Mouse (Mus musculus) liver, embryonic 14.5 days (tissue): ENCODE results near the gene Jade2. TPM values are rescaled to one million over a fixed set of nuclear protein-coding genes. Genes with fewer than 3 reads are reported as not detected.
A peak's percentile ranks its signal among the peaks of the same experiment; 100 is the strongest.

ENCODE experiments used
- ATAC-seq: fragments of 200-750 bp; cut with Nextera tagmentation; 2 replicates; pipeline ENCODE4 v1.8.0; 2017; ENCODE audit warnings: moderate number of reproducible peaks, mild to moderate bottlenecking, moderate library complexity; ENCODE audit not compliant: insufficient read depth
- DNase-seq, 3 experiments: peaks; one replicate each; pipeline ENCODE4 v3.0.0-alpha.2; 2012 to 2013; ENCODE audit warnings: low read depth in 3 of 3, low spot score in 3 of 3
- H3K27ac ChIP-seq: fragments of 300-500 bp; sonication (generic); 2 replicates; pipeline ENCODE4 v1.5.1; 2014; ENCODE audit warnings: moderate library complexity, mild to moderate bottlenecking, control low read depth, inconsistent platforms
- H3K27me3 ChIP-seq: fragments of 300-500 bp; sonication (generic); 2 replicates; pipeline ENCODE4 v1.6.1; 2014; ENCODE audit warnings: mild to moderate bottlenecking, low read length, moderate library complexity; ENCODE audit not compliant: control insufficient read depth, insufficient read depth
- H3K36me3 ChIP-seq: fragments of 300-500 bp; sonication (generic); replicated peaks from 2 replicates; pipeline ENCODE4 v1.6.1; 2014; ENCODE audit warnings: low read depth; ENCODE audit not compliant: control insufficient read depth, insufficient read depth
- H3K4me1 ChIP-seq, 2 experiments: fragments of 200-500 bp in 1 of 2; fragments of 300-500 bp in 1 of 2; sonication (generic) in 1 of 2; replicated peaks; 2 replicates each; pipeline ENCODE4 v1.6.1; 2012 to 2014; ENCODE audit warnings: antibody characterized with exemption in 1 of 2, inconsistent platforms in 1 of 2, low read length in 1 of 2; ENCODE audit not compliant: control insufficient read depth in 2 of 2, insufficient read depth in 2 of 2
- H3K4me2 ChIP-seq: fragments of 300-500 bp; sonication (generic); 2 replicates; pipeline ENCODE4 v1.6.1; 2014; ENCODE audit warnings: low read depth, mild to moderate bottlenecking, control low read depth, moderate library complexity
- H3K4me3 ChIP-seq, 2 experiments: fragments of 200-500 bp in 1 of 2; fragments of 300-500 bp in 1 of 2; sonication (generic) in 1 of 2; 2 replicates each; pipeline ENCODE4 v1.5.1; 2012 to 2014; ENCODE audit warnings: low read depth in 2 of 2, low read length in 2 of 2, mild to moderate bottlenecking in 2 of 2, control low read depth in 1 of 2, inconsistent platforms in 1 of 2, moderate library complexity in 1 of 2; ENCODE audit not compliant: insufficient read depth in 1 of 2
- H3K9ac ChIP-seq: fragments of 300-500 bp; sonication (generic); replicated peaks from 2 replicates; pipeline ENCODE4 v1.6.1; 2014; ENCODE audit warnings: mild to moderate bottlenecking, control low read depth, moderate library complexity
- H3K9me3 ChIP-seq: fragments of 300-500 bp; sonication (generic); 2 replicates; pipeline ENCODE4 v1.6.1; 2016; ENCODE audit warnings: low read length, mixed read lengths; ENCODE audit not compliant: control insufficient read depth
- CTCF ChIP-seq: IDR thresholded peaks from 2 replicates; pipeline ENCODE4 v1.5.1; 2016; ENCODE audit warnings: antibody characterized with exemption, low read depth, control low read depth
- EP300 ChIP-seq: IDR thresholded peaks from 2 replicates; pipeline ENCODE4 v1.6.1; 2016; ENCODE audit warnings: antibody characterized with exemption, low read depth
- WGBS: fragments of 180-500 bp; shearing (Covaris S2); extraction: QIAGEN DNeasy Blood & Tissue Kit; methylation state at CpG from one replicate; pipeline ENCODE4 v1.1.7; 2014; ENCODE audit not compliant: insufficient replicate concordance; 5-methylcytosine and 5-hydroxymethylcytosine counted together
- polyA plus RNA-seq, 2 experiments: library from polyadenylated mRNA; depleted of rRNA in 1 of 2; stranded (reverse) in 1 of 2; unstranded in 1 of 2; fragments of >200 nt; fragmentation: Nextera tagmentation in 1 of 2; extraction: Ambion mirVana in 1 of 2; gene quantifications; 2 replicates each; pipeline versions ENCODE4 v1.2.1 to v1.2.3; 2012 to 2014

Gene Jade2
- polyA plus RNA-seq, 2 experiments: 0.46 to 0.77 TPM

DNA sequence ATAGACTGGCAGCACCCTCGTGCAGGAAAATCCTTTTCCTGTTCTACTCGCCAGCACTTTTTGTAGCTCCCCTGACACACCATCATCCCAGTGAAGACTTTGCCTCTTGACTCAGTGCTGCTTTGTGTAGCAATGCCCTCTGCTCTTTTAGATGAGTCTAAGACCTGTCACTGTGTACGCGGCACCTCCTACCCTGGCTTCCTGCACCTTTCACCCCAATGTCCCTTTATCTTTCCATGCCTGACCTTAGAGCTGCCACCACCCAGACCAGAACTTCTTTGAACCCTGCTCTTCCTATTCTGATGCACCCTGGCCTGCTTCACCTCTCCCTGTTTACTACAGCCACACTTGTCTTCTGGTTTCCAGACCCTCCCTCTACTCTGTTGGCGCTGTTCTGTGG, 89.2 kb downstream of the Jade2 start:
- Histone ChIP-seq H3K9me3 (no peaks in the 10 kb centered on the region), H3K9ac (no peak overlapping the region), H3K36me3 (no peaks in the 10 kb centered on the region), H3K27me3 (no peaks in the 10 kb centered on the region), H3K4me2 (no peak overlapping the region), H3K4me1 (peaks cover 7 to 14% of the 10 kb centered on the region in 2 experiments), H3K27ac (peak overlapping the region; percentile 42; the same call in 1 of the 2 replicates), H3K4me3 (no peak overlapping the region)
- DNase-seq (no peak), ATAC-seq (peak; percentile 62; the same call in 1 of the 2 replicates)
- WGBS: 55% methylated on average over 5 of the region's 5 CpGs
- no peak for TF ChIP-seq CTCF
- TF ChIP-seq EP300: no peak

DNA sequence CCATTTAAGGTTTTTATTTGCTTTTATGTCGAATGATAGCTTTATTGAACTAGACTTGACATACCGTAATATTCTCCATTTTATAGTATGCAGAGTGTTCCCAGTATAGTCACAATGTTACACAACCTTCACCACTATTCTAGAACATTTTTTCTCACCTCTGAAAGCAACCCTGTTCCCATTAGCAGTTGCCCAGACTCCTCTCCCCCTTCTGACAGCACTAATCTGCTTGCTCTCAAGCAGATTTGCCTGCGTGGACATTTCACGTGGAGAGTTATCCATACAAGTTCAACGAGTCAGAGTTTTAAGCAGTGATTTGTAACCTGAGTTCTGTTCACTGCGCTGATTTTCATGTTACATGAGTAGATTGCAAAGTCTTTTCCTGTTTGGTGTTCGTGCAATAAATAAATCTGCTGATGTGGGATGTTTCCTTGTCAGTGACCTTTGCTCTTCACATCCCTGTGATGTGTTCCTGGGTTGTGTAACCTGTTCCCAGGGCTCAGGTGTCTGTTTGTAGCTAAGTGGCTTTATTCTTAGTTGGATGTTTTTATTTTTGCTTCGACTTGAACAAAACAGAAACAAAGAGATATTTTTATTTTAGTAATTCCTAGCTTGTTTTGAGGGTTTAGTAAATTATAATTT, 89.8 kb downstream of the Jade2 start:
- peak in 1 of 3 experiments; percentile 25 for DNase-seq
- Histone ChIP-seq H3K4me2 (peak overlapping the region; percentile 17; the same call in 1 of the 2 replicates), H3K9me3 (no peaks in the 10 kb centered on the region), H3K4me1 (peaks cover 7 to 18% of the 10 kb centered on the region in 2 experiments), H3K4me3 (no peak overlapping the region), H3K27me3 (no peaks in the 10 kb centered on the region), H3K36me3 (no peaks in the 10 kb centered on the region), H3K27ac (no peak overlapping the region), H3K9ac (no peak overlapping the region)
- 62% methylated on average over 8 of the region's 8 CpGs for WGBS
- no peak for ATAC-seq
- no peak for TF ChIP-seq CTCF
- TF ChIP-seq EP300: no peak

DNA sequence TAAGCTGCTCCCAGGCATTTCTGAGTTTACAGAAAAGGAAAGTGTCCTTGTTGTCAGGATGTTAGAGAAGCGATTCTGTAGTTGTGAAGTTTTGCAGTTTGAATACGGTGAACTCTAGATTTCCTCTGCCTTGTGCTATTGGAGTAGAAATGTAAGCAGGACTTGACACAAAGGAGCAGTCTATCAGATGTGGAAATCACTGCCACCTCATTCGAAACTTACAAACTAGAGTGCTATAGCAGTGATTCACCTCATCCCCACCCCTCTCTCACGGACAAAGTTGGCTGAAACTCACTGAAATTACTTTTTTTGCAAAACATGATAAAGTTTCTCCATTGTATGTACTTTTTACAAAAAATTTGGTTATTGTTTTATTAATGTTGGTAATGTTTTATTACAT, 92.6 kb downstream of the Jade2 start:
- Histone ChIP-seq H3K27ac (no peak overlapping the region), H3K4me1 (peaks cover 7 to 18% of the 10 kb centered on the region in 2 experiments), H3K4me3 (peak overlapping the region in 1 of 2 experiments; percentile 94; a peak in 2 of 4 replicates), H3K4me2 (peak overlapping the region; percentile 74), H3K9ac (no peak overlapping the region; the same call in 1 of the 2 replicates), H3K36me3 (no peaks in the 10 kb centered on the region), H3K9me3 (no peaks in the 10 kb centered on the region), H3K27me3 (no peaks in the 10 kb centered on the region)
- DNase-seq (no peak), ATAC-seq (no peak)
- 68% methylated on average over 4 of the region's 4 CpGs for WGBS
- no peak for TF ChIP-seq EP300
- no peak for TF ChIP-seq CTCF

DNA sequence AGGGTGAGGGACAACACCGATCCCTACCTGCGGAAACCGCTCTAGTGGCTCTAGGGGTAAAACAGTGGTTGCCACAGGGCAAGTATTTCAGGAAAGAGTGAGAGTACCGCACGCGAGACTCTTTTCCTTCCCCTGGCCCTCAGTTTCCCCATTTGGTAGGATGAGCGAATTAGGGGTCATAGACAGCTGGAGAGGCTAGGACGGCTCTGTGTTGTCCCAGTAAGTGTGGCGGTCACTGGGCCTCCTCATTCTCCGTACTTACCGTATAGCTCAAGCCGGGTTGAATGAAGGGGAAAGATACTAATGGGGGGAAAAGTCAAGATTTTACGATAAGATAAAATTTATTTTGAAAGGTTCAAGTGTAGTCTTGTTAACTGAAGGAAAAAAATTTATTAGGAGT, 93.5 kb downstream of the Jade2 start:
- H3K9ac ChIP-seq: peak overlapping the region; percentile 95
- TF ChIP-seq EP300: no peak
- TF ChIP-seq CTCF: no peak
- H3K36me3 ChIP-seq: no peaks in the 10 kb centered on the region
- H3K9me3 ChIP-seq: no peaks in the 10 kb centered on the region
- H3K27ac ChIP-seq: no peak overlapping the region; the same call in 1 of the 2 replicates
- peak; percentile 23; the same call in 1 of the 2 replicates for ATAC-seq
- peak overlapping the region; percentile 74 for H3K4me2 ChIP-seq
- DNase-seq: no peak
- H3K4me3 ChIP-seq: peak overlapping the region; percentile 80 to 94
- H3K27me3 ChIP-seq: no peaks in the 10 kb centered on the region
- peaks cover 7 to 18% of the 10 kb centered on the region in 2 experiments for H3K4me1 ChIP-seq
- WGBS: 4% methylated on average over 13 of the region's 13 CpGs

Other genes with a start within 250 kb of the Jade2 start
- 64.1 and 78.3 TPM in 2 replicates for gene Nhp2, start 237.9 kb downstream of the Jade2 start, polyA plus RNA-seq (2012; rRNA removed)
- 136 and 144 TPM in 2 replicates for gene Nhp2, start 237.9 kb downstream of the Jade2 start, polyA plus RNA-seq (2014; fragmentation: Nextera tagmentation; extraction: Ambion mirVana)
- gene Rmnd5b, start 221.8 kb downstream of the Jade2 start, polyA plus RNA-seq (2012; rRNA removed): 15.2 and 15.6 TPM in 2 replicates
- 19.0 and 20.5 TPM in 2 replicates for gene Rmnd5b, start 221.8 kb downstream of the Jade2 start, polyA plus RNA-seq (2014; fragmentation: Nextera tagmentation; extraction: Ambion mirVana)
- gene N4bp3, start 206.8 kb downstream of the Jade2 start, polyA plus RNA-seq (2012; rRNA removed): 1.2 TPM in 2 replicates
- 1.7 and 1.8 TPM in 2 replicates for gene N4bp3, start 206.8 kb downstream of the Jade2 start, polyA plus RNA-seq (2014; fragmentation: Nextera tagmentation; extraction: Ambion mirVana)
- gene D930048N14Rik, start 206.7 kb downstream of the Jade2 start, polyA plus RNA-seq (2012; rRNA removed): 1.0 TPM in 2 replicates
- 0.28 TPM in 2 replicates for gene D930048N14Rik, start 206.7 kb downstream of the Jade2 start, polyA plus RNA-seq (2014; fragmentation: Nextera tagmentation; extraction: Ambion mirVana)
- 10.9 and 15.6 TPM in 2 replicates for gene 0610009B22Rik, start 168.8 kb downstream of the Jade2 start, polyA plus RNA-seq (2012; rRNA removed)
- gene 0610009B22Rik, start 168.8 kb downstream of the Jade2 start, polyA plus RNA-seq (2014; fragmentation: Nextera tagmentation; extraction: Ambion mirVana): 36.5 and 41.6 TPM in 2 replicates
- 3.7 TPM in 2 replicates for gene Sec24a, start 94.0 kb downstream of the Jade2 start, polyA plus RNA-seq (2012; rRNA removed)
- gene Sec24a, start 94.0 kb downstream of the Jade2 start, polyA plus RNA-seq (2014; fragmentation: Nextera tagmentation; extraction: Ambion mirVana): 6.2 and 6.6 TPM in 2 replicates
- 26.3 and 35.2 TPM in 2 replicates for gene Sar1b, start 94.0 kb downstream of the Jade2 start, polyA plus RNA-seq (2012; rRNA removed)
- 80.4 and 80.7 TPM in 2 replicates for gene Sar1b, start 94.0 kb downstream of the Jade2 start, polyA plus RNA-seq (2014; fragmentation: Nextera tagmentation; extraction: Ambion mirVana)
- 19.0 and 20.4 TPM in 2 replicates for gene Cdkn2aipnl, start 110.0 kb upstream of the Jade2 start, polyA plus RNA-seq (2012; rRNA removed)
- gene Cdkn2aipnl, start 110.0 kb upstream of the Jade2 start, polyA plus RNA-seq (2014; fragmentation: Nextera tagmentation; extraction: Ambion mirVana): 53.5 and 55.5 TPM in 2 replicates
- 33.5 and 61.0 TPM in 2 replicates for gene Ube2b, start 143.1 kb upstream of the Jade2 start, polyA plus RNA-seq (2012; rRNA removed)
- 49.5 and 54.8 TPM in 2 replicates for gene Ube2b, start 143.1 kb upstream of the Jade2 start, polyA plus RNA-seq (2014; fragmentation: Nextera tagmentation; extraction: Ambion mirVana)
- gene Cdkl3, start 146.6 kb upstream of the Jade2 start, polyA plus RNA-seq (2012; rRNA removed): 0.36 and 0.75 TPM in 2 replicates
- 0.81 and 0.95 TPM in 2 replicates for gene Cdkl3, start 146.6 kb upstream of the Jade2 start, polyA plus RNA-seq (2014; fragmentation: Nextera tagmentation; extraction: Ambion mirVana)
- 18.8 and 24.0 TPM in 2 replicates for gene Ppp2ca, start 241.0 kb upstream of the Jade2 start, polyA plus RNA-seq (2012; rRNA removed)
- 37.5 and 41.6 TPM in 2 replicates for gene Ppp2ca, start 241.0 kb upstream of the Jade2 start, polyA plus RNA-seq (2014; fragmentation: Nextera tagmentation; extraction: Ambion mirVana)